Mouse (Mus musculus) left cerebral cortex, postnatal 10 days (tissue): Measurements from ENCODE around the gene Ing5. TPM values are rescaled to one million over a fixed set of nuclear protein-coding genes. Genes with fewer than 3 reads are reported as not detected.
"Not testable (repeated sequence)": the region's sequence is repeated elsewhere in the genome, so short reads cannot be mapped to it uniquely, and the experiment has no call there.

Experiments used
- DNase-seq, 2 experiments: peaks; one replicate each; pipeline ENCODE4 v3.0.0; 2021 to 2022; ENCODE audit warnings: low spot score in 2 of 2, mixed read lengths in 1 of 2; ENCODE audit errors: extremely low spot score in 1 of 2
- intact Hi-C: fragments of 180-260 bp; cut with DNase I; formaldehyde crosslinking; loops from one replicate; pipeline ENCODE4 v1.15.1; 2025
- total RNA-seq, 2 experiments: library from RNA; stranded (reverse); gene quantifications; 2 replicates each; pipeline ENCODE4 v1.2.3; 2021

Ing5 gene
- total RNA-seq, result 1 to 10 TPM; 10.0 TPM

GRCm38 (mm10) chr1:93803556-93804507 lies at the start of gene Ing5:
Gene Ing5, plus strand, starts transcription at chr1:93803965.
- intact Hi-C loops, result loop anchor here (10.0 kb wide), 1 partner anchor 169 kb away; no protein-coding TSS in a partner anchor
- peak; percentile 99 for DNase-seq

GRCm38 (mm10) chr1:93754573-93755290 lies 49.0 kb upstream of the Ing5 start, which contains the start of gene Thap4:
Gene Thap4, minus strand, starts transcription at chr1:93754864.
- DNase-seq, result peak; percentile 88 to 96
- intact Hi-C loops, result no loop called here

- intact Hi-C loops, result no loop called here
- DNase-seq, result no peak
Measured at GRCm38 (mm10) chr1:93755291-93755610, 48.5 kb upstream of the Ing5 start.

GRCm38 (mm10) chr1:93755618-93756017 lies 48.1 kb upstream of the Ing5 start:
- intact Hi-C loops, result no loop called here
- no peak for DNase-seq

- intact Hi-C loops, result no loop called here
- no peak for DNase-seq
Measured at GRCm38 (mm10) chr1:93756154-93756553, 47.6 kb upstream of the Ing5 start.

GRCm38 (mm10) chr1:93760076-93760475 lies 43.7 kb upstream of the Ing5 start:
- intact Hi-C loops, result no loop called here
- DNase-seq, result no peak

- DNase-seq, intact Hi-C loops: not testable (repeated sequence)
Measured at GRCm38 (mm10) chr1:93763531-93763930, 40.2 kb upstream of the Ing5 start.

- intact Hi-C loops, result no loop called here
- no peak for DNase-seq
Measured at GRCm38 (mm10) chr1:93764871-93765591, 38.7 kb upstream of the Ing5 start.

GRCm38 (mm10) chr1:93767600-93767999 lies 36.2 kb upstream of the Ing5 start:
- DNase-seq, result no peak
- intact Hi-C loops, result no loop called here

- DNase-seq, result no peak
- intact Hi-C loops, result no loop called here
Measured at GRCm38 (mm10) chr1:93769901-93770300, 33.9 kb upstream of the Ing5 start.

GRCm38 (mm10) chr1:93776686-93777085 lies 27.1 kb upstream of the Ing5 start:
- DNase-seq, result no peak
- intact Hi-C loops, result no loop called here

GRCm38 (mm10) chr1:93786912-93787311 lies 16.9 kb upstream of the Ing5 start:
- no peak for DNase-seq
- intact Hi-C loops, result loop anchor here (10.0 kb wide), 1 partner anchor 362 kb away; no protein-coding TSS in a partner anchor

- DNase-seq, result no peak
- intact Hi-C loops, result no loop called here
Measured at GRCm38 (mm10) chr1:93794526-93794925, 9.2 kb upstream of the Ing5 start.

GRCm38 (mm10) chr1:93795886-93796285 lies 7.9 kb upstream of the Ing5 start:
- intact Hi-C loops, result no loop called here

GRCm38 (mm10) chr1:93800670-93801503 lies 2.9 kb upstream of the Ing5 start:
- no peak for DNase-seq
- intact Hi-C loops, result loop anchor here (10.0 kb wide), 1 partner anchor 166 kb away; no protein-coding TSS in a partner anchor

More at GRCm38 (mm10) chr1:93795886-93796285, 7.9 kb upstream of the Ing5 start:
- no peak for DNase-seq

GRCm38 (mm10) chr1:93801741-93802238 lies 2.0 kb upstream of the Ing5 start, which contains the start of gene Dtymk:
Gene Dtymk, minus strand, starts transcription at chr1:93801934.
- peak; percentile 92 to 95 for DNase-seq
- intact Hi-C loops, result loop anchor here (10.0 kb wide), 1 partner anchor 167 kb away; no protein-coding TSS in a partner anchor

- intact Hi-C loops, result loop anchor here (10.0 kb wide), 1 partner anchor 168 kb away; no protein-coding TSS in a partner anchor
- no peak for DNase-seq
Measured at GRCm38 (mm10) chr1:93802771-93803170, 994 bp upstream of the Ing5 start.

GRCm38 (mm10) chr1:93804818-93805217 lies 1.1 kb downstream of the Ing5 start:
- intact Hi-C loops, result loop anchor here (10.0 kb wide), 1 partner anchor 170 kb away; no protein-coding TSS in a partner anchor

More at GRCm38 (mm10) chr1:93804818-93805217, 1.1 kb downstream of the Ing5 start:
- no peak for DNase-seq
